Mouse (Mus musculus) embryonic fibroblast, embryonic 13.5 days (primary cell): ENCODE results near the gene Kif16b.

Source experiments
- CTCF ChIP-seq: IDR thresholded peaks from 2 replicates; pipeline ENCODE4 v1.5.1; 2011; ENCODE audit warnings: mild to moderate bottlenecking, control low read depth, low read length, moderate library complexity, borderline replicate concordance; ENCODE audit not compliant: insufficient read depth
- POLR2A ChIP-seq: IDR thresholded peaks from 2 replicates; pipeline ENCODE4 v1.6.1; 2011; ENCODE audit warnings: low read depth, mild to moderate bottlenecking, control low read depth, low read length, moderate library complexity

DNA sequence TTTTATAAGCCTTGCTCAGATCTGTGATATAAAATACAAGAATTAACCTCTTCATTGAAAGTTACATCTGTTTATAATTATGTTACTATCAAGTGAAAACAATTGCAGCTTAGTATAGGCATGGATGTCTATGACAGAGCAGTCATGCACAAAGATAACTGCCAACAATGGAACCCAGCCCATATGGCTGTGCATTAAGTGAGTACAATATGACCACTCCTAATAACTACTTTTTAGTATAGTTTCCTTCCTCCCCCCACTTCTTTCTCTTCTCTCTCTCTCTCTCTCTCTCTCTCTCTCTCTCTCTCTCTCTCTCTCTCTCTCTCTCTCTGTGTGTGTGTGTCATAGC is 185.4 kb downstream of the Kif16b start:
- no peak for TF ChIP-seq POLR2A
- no peak for TF ChIP-seq CTCF
